Mouse (Mus musculus): Measurements from ENCODE around the gene Elavl1. TPM values are rescaled to one million over a fixed set of nuclear protein-coding genes. Genes with fewer than 3 reads are reported as not detected.
A peak's percentile ranks its signal among the peaks of the same experiment; 100 is the strongest.

Gene Elavl1
- polyA plus RNA-seq (2015; fragmentation: Nextera tagmentation; extraction: Ambion mirVana), result 162 and 180 TPM in 2 replicates

DNA sequence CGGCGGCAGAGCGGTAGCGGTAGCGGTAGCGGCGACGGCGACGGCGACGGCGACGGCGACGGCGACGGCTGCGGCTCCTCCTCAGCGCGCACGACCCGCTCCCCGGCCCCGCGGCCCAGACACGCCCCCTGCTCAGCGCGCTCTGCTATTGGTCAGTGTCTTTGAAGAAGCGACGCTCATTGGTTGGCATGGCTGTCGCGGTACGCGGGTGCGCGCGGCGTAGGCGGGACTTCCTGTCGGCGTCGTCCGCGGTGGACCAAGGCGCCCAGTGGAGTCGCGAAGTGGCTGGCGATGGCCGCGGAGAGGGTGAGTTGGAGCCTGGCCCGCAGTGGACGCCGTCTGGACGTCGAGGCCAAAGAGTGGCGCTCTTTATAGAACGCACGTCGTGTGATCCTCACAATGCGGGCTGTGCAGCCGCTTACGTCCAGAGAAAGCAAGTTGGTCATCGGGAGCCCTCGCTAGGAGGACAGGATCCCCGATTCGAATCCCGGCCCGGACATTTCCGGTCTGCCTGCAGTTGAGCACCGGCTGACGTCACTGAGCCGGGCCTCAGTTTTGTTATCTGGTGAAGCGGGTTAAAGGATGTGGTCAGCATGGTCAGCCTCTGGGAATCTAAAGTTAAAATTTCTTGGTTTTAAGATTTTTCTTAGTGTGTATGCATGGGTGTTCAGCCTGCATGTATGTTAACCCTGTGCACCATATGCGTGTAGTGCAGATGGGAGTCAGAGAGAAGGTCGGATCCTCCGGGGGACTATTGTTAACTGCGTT is at the start of gene Elavl1, which contains the start of gene Ccl25:
Elavl1 (minus strand) TSS at position 431 of the 768 bp plus-strand sequence.
Ccl25 (plus strand) TSS at position 228 of the 768 bp plus-strand sequence.
- Histone ChIP-seq H3K9ac (ENCODE audit: low read depth, low read length) (peak within 1 kb of the TSS; percentile 100), H3K4me1 (replicated peaks; ENCODE audit: insufficient read depth, low read length) (peaks cover 13% of the 10 kb centered on the region), H3K36me3 (ENCODE audit: insufficient read depth, low read length) (peaks cover 21% of the 10 kb centered on the region; the same call in 1 of the 2 replicates), H3K4me2 (ENCODE audit: low read length) (peak within 1 kb of the TSS; percentile 79), H3K9me3 (replicated peaks; ENCODE audit: low read length) (no peaks in the 10 kb centered on the region), H3K27ac (peak within 1 kb of the TSS; percentile 89), H3K4me3 (replicated peaks; ENCODE audit: low read depth, low read length) (peak within 1 kb of the TSS; percentile 98), H3K27me3 (ENCODE audit: insufficient read depth, low read length) (no peaks in the 10 kb centered on the region)
- ATAC-seq (replicated peaks; ENCODE audit: low FRiP score, low read depth) (peak; percentile 99), DNase-seq (ENCODE audit: low spot score) (peak; percentile 97)
- WGBS, result under 1% methylated on average over 78 of the region's 78 CpGs
- no peak for TF ChIP-seq CTCF (IDR thresholded peaks at IDR 0.05; ENCODE audit: low read depth)

DNA sequence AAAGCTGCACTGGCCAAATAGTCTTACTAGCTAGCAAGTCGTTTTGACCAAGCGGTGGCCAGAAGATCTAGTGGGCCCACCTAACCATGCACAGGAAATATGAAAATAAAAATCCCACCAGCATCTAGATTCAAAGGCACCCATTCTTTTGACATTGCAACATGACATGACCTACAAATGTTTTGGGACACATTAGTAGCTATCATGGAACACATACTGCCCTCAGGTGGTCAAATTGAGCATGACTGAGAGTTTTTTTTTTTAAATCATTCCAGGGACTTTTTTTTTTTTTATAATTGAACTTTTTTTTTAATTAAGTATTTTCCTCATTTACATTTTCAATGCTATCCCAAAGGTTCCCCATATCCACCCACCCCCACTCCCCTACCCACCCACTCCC is 47.4 kb upstream of the Elavl1 start:
- Histone ChIP-seq H3K27me3 (ENCODE audit: insufficient read depth, low read length) (no peaks in the 10 kb centered on the region), H3K4me2 (ENCODE audit: low read length) (no peak overlapping the region), H3K9me3 (replicated peaks; ENCODE audit: low read length) (no peaks in the 10 kb centered on the region), H3K27ac (no peak overlapping the region), H3K36me3 (ENCODE audit: insufficient read depth, low read length) (no peaks in the 10 kb centered on the region), H3K9ac (ENCODE audit: low read depth, low read length) (no peak overlapping the region), H3K4me1 (replicated peaks; ENCODE audit: insufficient read depth, low read length) (no peaks in the 10 kb centered on the region), H3K4me3 (replicated peaks; ENCODE audit: low read depth, low read length) (no peak overlapping the region)
- WGBS, result 76% methylated on average over 2 of the region's 2 CpGs
- DNase-seq (ENCODE audit: low spot score) (peak; percentile 16), ATAC-seq (replicated peaks; ENCODE audit: low FRiP score, low read depth) (no peak)
- peak; percentile 61 for TF ChIP-seq CTCF (IDR thresholded peaks at IDR 0.05; ENCODE audit: low read depth)

DNA sequence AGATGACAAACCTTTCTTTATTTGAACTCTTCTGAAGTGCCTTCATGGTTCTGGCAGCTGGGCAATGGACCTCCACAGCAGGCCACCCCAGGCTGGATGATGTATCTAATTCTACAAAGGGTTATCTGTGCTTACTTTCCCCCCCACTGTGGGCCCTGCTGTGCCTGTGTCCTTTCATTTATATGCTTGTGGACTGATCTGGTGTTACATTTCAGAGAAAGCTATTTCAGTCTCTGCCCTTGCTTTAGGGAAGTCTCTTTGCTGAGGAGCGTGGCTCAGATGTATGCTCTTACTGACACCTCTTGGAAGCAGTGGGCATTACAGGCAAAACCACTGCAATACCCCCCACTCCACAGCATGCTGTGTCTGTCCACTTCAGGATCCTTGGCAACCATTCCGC is 44.9 kb upstream of the Elavl1 start:
- Histone ChIP-seq H3K9ac (ENCODE audit: low read depth, low read length) (no peak overlapping the region), H3K9me3 (replicated peaks; ENCODE audit: low read length) (no peaks in the 10 kb centered on the region), H3K36me3 (ENCODE audit: insufficient read depth, low read length) (no peaks in the 10 kb centered on the region), H3K4me3 (replicated peaks; ENCODE audit: low read depth, low read length) (no peak overlapping the region), H3K27ac (no peak overlapping the region), H3K4me2 (ENCODE audit: low read length) (no peak overlapping the region), H3K27me3 (ENCODE audit: insufficient read depth, low read length) (no peaks in the 10 kb centered on the region), H3K4me1 (replicated peaks; ENCODE audit: insufficient read depth, low read length) (no peaks in the 10 kb centered on the region)
- ATAC-seq (replicated peaks; ENCODE audit: low FRiP score, low read depth) (no peak; the same call in 1 of the 2 replicates), DNase-seq (ENCODE audit: low spot score) (no peak)
- TF ChIP-seq CTCF (IDR thresholded peaks at IDR 0.05; ENCODE audit: low read depth), result peak; percentile 45
- WGBS, result 38% methylated on average over 2 of the region's 2 CpGs

DNA sequence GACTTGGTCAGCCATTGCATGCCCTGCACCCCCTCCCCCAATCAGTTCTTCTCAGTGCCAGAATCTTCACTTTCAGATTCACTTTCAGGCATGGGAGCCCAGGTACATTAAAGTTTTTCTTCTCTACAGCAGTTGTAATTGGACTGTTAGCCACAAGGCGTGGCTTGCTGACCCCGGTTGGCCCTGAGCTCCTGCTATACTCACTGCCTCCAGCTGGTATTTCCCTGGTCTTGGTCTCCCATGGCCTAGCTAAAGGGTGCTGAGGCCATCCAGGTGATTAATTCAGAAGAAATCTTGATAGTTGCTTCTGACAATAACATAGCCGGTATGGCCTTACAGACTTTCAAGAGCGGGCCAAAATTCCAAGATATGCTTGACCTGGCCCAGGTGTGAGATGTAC is 43.3 kb upstream of the Elavl1 start:
- no peak overlapping the region for H3K9ac ChIP-seq (ENCODE audit: low read depth, low read length)
- no peak overlapping the region for H3K4me2 ChIP-seq (ENCODE audit: low read length)
- H3K9me3 ChIP-seq (replicated peaks; ENCODE audit: low read length), result no peaks in the 10 kb centered on the region
- no peak for TF ChIP-seq CTCF (IDR thresholded peaks at IDR 0.05; ENCODE audit: low read depth)
- H3K4me3 ChIP-seq (replicated peaks; ENCODE audit: low read depth, low read length), result no peak overlapping the region
- ATAC-seq (replicated peaks; ENCODE audit: low FRiP score, low read depth) (peak; percentile 63; the same call in 1 of the 2 replicates), DNase-seq (ENCODE audit: low spot score) (no peak)
- no peak overlapping the region for H3K27ac ChIP-seq
- H3K36me3 ChIP-seq (ENCODE audit: insufficient read depth, low read length), result no peaks in the 10 kb centered on the region
- no peaks in the 10 kb centered on the region for H3K4me1 ChIP-seq (replicated peaks; ENCODE audit: insufficient read depth, low read length)
- WGBS, result 74% methylated on average over 4 of the region's 4 CpGs
- H3K27me3 ChIP-seq (ENCODE audit: insufficient read depth, low read length), result no peaks in the 10 kb centered on the region

DNA sequence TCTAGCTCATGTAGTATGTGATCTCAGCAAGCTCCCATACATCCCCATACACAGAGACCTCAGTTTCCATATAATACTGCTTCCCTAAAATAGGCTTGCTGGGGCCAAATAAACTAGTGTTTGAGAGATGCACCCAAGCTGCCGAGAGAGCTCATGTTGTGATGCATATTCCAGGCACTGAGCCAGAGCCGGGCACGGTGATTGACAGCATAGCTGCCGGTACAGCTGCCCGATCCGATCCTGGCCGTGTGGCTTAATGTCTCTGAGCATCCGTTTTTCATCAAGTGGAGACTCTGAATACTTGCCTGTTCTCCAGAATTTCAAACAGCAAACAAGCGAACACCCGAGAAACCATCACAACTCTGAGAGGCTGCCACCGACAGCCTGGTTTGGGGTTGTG is 42.6 kb upstream of the Elavl1 start:
- no peaks in the 10 kb centered on the region for H3K9me3 ChIP-seq (replicated peaks; ENCODE audit: low read length)
- DNase-seq (ENCODE audit: low spot score) (no peak), ATAC-seq (replicated peaks; ENCODE audit: low FRiP score, low read depth) (no peak)
- H3K4me3 ChIP-seq (replicated peaks; ENCODE audit: low read depth, low read length), result no peak overlapping the region
- H3K27ac ChIP-seq, result no peak overlapping the region
- no peaks in the 10 kb centered on the region for H3K27me3 ChIP-seq (ENCODE audit: insufficient read depth, low read length)
- 83% methylated on average over 11 of the region's 11 CpGs for WGBS
- no peak overlapping the region for H3K4me2 ChIP-seq (ENCODE audit: low read length)
- H3K36me3 ChIP-seq (ENCODE audit: insufficient read depth, low read length), result no peaks in the 10 kb centered on the region
- no peak overlapping the region for H3K9ac ChIP-seq (ENCODE audit: low read depth, low read length)
- H3K4me1 ChIP-seq (replicated peaks; ENCODE audit: insufficient read depth, low read length), result no peaks in the 10 kb centered on the region
- TF ChIP-seq CTCF (IDR thresholded peaks at IDR 0.05; ENCODE audit: low read depth), result no peak

DNA sequence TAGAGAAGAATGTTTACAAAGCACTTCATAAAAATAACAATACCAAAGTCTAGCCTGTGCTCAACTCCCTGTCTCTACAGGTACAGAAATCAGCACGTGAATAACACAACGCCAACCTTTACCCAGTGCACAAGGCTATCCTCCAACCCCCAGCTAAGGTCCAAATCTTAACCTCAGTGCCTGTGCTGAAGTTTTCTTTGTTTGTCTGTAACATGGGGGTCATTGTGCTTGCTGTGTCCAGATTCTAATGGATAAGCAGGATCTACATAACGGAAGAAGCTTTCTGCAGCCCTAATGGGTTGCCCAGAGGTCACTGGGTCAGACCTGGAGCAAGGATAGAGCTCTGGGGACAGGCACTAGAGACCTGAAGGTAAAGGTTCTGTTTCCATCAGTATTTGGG is 41.0 kb upstream of the Elavl1 start:
- TF ChIP-seq CTCF (IDR thresholded peaks at IDR 0.05; ENCODE audit: low read depth), result no peak
- Histone ChIP-seq H3K4me1 (replicated peaks; ENCODE audit: insufficient read depth, low read length) (no peaks in the 10 kb centered on the region), H3K36me3 (ENCODE audit: insufficient read depth, low read length) (no peaks in the 10 kb centered on the region), H3K9me3 (replicated peaks; ENCODE audit: low read length) (no peaks in the 10 kb centered on the region), H3K4me3 (replicated peaks; ENCODE audit: low read depth, low read length) (no peak overlapping the region), H3K27ac (no peak overlapping the region), H3K4me2 (ENCODE audit: low read length) (no peak overlapping the region), H3K27me3 (ENCODE audit: insufficient read depth, low read length) (no peaks in the 10 kb centered on the region), H3K9ac (ENCODE audit: low read depth, low read length) (no peak overlapping the region)
- ATAC-seq (replicated peaks; ENCODE audit: low FRiP score, low read depth) (no peak), DNase-seq (ENCODE audit: low spot score) (no peak)
- WGBS, result 89% methylated on average over 3 of the region's 3 CpGs
